Mouse (Mus musculus): ENCODE measurements around the gene Atox1.

Atox1 gene

DNA sequence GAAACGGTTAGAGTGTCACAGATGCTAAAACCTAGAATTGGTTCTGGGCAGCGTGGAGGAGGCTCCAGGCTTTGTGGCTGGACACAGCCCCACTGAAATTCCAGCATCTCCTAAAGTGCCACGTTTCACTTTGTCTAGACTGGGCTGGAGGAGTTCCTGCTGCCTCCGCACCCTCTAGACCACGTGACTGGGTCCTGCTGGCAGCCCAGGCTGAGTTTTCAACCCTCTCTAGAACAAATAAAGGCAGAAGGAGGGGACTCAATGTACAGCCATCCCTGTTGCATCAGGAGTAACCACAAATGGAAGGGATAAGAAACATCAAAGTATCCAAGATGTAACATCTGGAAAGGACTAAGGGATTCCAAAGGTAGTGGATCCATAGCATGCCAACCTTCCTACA lies 46.7 kb downstream of the Atox1 start:
- peak; percentile 58 to 60 for DNase-seq (ENCODE audit: low spot score in 2 of 2)

DNA sequence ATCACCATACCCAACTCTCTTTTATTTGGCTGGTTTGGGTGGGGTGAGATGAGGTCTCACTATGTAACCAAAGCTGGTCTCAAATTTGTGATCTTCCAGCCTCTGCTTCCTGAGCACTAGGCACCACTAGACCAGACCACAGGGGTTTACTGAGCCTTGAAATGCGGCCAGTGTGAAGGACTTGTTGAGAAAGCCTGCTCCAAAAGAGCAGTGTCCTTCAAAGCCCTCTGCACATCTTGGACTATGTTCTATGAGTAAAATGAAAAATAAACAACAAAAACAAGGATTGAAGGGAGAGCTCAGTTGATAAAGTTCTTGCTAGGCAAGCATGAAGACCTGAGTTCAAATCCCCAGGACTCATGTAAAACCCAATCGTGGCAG lies 47.6 kb downstream of the Atox1 start:
- no peak for DNase-seq (ENCODE audit: low spot score in 2 of 2)

DNA sequence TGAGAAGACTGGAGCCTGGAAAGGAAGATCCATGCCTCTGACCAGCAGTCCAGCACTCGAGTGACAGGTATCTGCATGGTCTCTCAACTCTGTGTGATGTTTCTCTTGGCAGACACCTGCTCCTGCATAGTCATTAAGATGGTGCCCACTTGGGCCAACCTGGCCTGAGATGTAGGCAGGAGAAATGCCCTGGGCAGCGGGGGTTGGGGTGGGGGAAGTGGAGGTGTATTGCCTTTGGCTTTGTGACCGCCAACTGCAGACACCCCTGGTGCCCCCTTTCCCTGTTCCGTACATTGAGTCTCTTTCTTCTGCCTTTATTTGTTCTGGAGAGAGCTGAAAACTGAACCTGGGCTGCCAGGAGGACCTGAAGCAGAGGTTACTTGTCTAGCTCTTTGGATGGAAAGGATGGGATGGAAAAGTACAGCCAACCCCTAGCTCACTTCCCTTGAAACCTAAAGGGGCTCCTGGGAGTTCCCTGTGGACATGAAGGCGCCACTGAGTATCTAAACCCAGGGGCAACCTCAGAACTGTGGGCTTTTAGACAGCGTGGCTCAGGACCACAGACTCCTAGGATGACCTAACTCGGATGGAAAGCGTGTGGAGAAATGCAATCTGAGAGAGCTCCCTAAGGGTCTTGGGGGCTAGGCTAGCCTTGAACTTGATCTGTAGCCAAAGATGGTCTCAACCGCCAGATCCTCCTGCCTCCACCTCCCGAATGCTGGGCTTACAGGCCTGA lies 48.2 kb downstream of the Atox1 start:
- DNase-seq (ENCODE audit: low spot score in 2 of 2), result no peak

DNA sequence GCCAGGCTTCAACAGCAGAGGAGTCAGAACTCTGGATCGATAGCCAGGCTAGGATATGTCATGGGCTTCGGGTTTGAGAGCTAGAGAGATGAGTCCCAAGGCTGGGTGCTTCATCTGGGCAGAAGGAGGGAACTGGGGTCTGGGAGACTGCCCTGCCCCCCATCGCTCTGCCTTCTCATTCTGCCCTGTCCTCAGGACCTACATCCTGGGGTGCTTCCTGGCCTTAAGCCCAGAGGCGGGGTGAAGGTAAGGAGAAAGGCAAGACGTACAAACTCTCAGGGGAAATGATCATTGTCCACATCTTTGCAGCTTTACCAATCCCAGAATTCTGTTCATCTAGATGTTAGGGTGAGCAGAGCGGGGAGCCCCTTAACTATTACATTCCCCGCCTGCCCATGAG lies 49.0 kb downstream of the Atox1 start:
- no peak for DNase-seq (ENCODE audit: low spot score in 2 of 2)

DNA sequence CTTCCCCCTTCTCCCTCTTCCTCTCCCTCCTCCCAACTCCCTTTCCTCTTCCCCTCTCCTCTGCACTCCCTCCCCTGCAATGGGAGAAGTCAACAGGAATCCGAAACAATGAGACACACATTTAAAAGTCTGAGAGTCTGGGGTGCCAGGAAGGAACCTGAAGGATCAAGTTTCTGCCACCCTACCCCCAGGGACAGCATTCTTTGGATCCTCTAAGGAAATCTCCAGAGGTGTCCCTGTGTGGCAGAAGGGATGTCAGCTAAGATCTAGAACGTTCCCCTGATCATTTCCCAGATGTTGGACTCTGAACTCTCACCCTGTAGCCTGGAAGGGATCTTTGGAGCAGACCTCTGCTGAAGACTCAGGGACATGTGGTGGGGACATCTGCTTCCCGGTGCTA lies 50.5 kb downstream of the Atox1 start:
- DNase-seq (ENCODE audit: low spot score in 2 of 2), result no peak

DNA sequence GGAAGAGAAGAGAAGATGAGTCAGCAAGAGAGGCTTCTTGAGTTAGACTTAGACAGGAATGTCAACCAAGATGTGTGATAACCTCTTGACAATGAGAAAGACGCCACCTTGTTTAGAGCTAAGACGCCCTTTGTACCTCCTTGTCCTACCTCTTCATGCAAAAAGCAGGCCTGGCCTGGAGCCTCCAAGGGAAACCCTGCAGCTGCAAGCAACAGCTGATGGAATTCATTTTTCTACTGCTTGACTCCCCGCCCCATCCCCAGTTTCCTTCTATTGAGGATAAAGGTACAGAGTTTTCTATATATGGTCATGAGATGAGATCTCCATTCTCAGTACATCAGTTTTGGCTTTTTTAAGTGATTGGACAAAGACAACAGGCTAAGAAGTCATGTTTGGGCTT lies 51.0 kb downstream of the Atox1 start:
- DNase-seq (ENCODE audit: low spot score in 2 of 2), result peak; percentile 38 to 61

GRCm38 (mm10) chr11:55407133-55407532 lies 53.9 kb downstream of the Atox1 start:
- DNase-seq (ENCODE audit: low spot score in 2 of 2), result no peak

GRCm38 (mm10) chr11:55405601-55406469 lies 55.2 kb downstream of the Atox1 start:
- peak; percentile 64 to 81 for DNase-seq (ENCODE audit: low spot score in 2 of 2)

DNA sequence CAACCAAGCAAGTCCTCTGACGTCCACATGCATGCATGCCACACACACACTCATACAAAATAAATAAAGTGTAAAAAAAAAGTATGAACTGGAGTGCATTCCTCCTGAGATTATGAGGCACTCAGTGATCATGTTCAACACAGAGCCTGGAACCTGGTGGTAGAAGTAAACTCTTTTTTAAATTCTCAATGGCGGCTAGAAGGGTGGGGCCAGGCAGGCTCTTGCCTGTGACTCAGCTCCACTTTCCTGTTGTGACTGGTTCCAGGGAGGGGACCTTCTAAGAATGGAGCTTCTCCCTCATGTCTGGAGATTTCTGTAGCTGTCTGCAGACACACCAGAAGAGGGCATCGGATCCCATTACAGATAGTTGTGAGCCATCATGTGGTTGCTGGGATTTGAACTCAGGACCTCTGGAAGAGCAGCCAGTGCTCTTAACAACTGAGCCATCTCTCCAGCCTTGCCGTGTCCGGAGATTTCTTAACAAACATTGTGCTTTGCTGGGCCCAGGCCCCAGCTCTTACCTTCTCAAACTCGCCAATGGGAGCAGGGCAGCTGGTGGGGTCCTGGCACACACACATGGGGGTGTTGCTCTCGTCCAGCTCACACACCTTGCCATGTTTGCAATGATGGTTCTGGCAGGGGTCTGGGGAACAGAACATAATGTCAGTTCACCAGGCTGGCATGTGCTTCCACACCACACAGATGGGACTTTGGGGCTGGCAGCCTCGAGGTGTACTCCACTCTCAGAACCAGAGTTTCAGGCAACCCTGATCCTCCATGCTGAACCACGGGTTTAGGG lies 56.2 kb downstream of the Atox1 start:
- DNase-seq (ENCODE audit: low spot score in 2 of 2), result no peak

- DNase-seq (ENCODE audit: low spot score in 2 of 2), result no peak
These were observed 60.2 kb downstream of the Atox1 start for GRCm38 (mm10) chr11:55400863-55401262.

GRCm38 (mm10) chr11:55398371-55398770 lies 62.7 kb downstream of the Atox1 start:
- DNase-seq (ENCODE audit: low spot score in 2 of 2), result no peak

- DNase-seq (ENCODE audit: low spot score in 2 of 2), result peak; percentile 72 to 82
These were observed 63.6 kb downstream of the Atox1 start for GRCm38 (mm10) chr11:55397441-55397840.

DNA sequence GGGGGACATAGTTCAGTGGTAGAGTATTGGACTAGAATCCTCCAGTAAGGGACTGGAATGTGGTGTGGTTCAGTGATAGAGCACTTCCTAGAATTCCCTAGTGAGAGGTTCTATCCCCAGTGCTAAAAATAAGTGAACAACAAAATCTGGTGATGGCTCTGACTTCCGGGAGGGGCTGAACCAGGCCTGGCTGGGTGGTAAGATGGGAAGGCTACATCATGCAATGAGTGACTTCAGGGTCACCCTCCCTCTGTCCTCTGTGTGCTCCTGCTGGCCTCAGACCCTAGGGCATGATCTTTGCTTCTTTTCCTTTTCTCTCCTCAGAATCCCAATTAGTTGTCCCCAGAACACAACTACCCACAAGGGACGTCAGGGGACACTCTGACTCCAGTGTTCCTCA lies 64.0 kb downstream of the Atox1 start:
- DNase-seq (ENCODE audit: low spot score in 2 of 2), result peak in 1 of 2 experiments; percentile 54
